Mouse (Mus musculus): ENCODE data around the gene Gm10762.
A peak's percentile ranks its signal among the peaks of the same experiment; 100 is the strongest.
"Not testable (repeated sequence)": the region's sequence is repeated elsewhere in the genome, so short reads cannot be mapped to it uniquely, and the experiment has no call there.

Gm10762 gene

DNA sequence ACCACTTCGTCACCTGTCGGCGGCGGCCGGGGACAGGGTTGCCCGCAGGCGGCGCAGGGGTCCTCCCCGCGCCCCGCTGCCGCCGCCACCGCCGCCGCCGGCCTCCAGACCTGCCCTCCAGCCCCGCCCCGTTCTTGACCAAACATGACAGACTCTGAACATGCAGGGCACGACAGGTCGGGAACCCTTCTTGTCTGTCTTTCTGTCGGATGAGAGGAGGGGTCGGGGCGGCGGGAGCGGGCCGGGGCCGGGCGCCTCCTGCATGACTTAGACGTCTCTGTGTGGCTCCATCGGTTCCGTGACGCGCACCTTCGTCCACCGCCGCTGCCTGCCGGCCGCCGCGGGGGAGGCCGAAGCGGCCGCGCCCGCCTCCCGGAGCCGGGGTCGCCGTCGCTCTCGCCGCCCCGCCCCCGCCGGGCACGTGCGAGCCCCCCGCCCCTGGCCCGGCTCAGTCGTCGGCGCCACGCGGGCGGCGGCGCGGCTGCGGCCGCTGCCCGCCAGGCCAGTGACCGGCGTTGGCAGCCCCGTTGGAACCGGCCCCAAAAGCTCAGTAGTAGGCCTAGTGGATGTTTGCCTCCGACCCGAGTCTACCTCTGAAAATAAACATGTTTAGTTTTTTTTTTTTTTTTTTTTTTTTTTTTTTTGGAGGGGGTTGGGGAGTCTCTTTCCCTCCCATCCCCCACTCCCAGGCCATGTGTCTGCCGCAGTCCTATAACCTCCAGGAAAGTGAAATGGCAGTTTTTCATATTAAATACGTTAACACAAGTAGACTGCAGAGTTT lies at the start of gene Gm10762:
Gene Gm10762, minus strand, starts transcription at position 65 of the 781 bp plus-strand sequence.
- DNase-seq (ENCODE audit: low spot score): peak; percentile 72

DNA sequence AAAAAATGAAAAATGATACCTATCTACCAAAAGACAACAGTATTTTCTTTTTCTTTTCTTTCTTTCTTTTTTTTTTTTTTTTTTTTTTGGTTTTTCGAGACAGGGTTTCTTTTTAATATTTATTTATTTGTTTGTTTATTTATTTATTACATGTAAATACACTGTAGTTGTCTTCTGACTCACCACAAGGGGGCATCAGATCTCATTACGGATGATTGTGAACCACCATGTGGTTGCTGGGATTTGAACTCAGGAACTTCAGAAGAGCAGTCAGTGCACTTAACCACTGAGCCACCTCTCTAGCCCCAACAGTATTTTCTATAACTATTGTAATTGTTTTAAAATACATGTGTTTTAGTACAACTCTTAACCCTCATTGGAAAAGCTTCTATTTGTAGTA lies 41.3 kb upstream of the Gm10762 start:
- DNase-seq (ENCODE audit: low spot score): not testable (repeated sequence)

DNA sequence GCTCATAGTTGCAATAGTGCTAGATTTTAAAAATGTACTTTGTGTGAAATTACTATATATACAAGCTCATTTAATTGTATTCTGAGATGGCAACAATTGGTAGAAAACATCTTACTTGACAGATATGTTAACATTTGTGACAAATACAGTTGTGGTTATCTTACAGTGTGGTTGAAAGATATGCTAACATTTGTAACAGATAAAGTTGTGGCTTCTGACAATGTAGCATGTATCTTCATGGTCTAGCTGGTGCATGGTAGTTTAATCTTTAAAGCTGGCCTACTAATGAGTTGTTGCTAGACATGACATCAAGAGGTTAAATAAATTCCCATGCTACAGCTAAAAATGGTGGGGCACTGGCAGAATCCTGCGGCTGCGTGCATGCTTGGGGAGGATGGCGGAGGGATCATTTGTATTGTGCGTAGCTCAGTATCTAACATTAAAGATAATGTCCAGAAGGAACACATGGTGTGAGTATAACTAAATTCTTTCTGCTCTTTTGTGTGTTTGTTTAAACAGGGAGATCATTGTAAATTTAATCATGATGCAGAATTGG lies 38.7 kb upstream of the Gm10762 start:
- DNase-seq (ENCODE audit: low spot score): no peak

DNA sequence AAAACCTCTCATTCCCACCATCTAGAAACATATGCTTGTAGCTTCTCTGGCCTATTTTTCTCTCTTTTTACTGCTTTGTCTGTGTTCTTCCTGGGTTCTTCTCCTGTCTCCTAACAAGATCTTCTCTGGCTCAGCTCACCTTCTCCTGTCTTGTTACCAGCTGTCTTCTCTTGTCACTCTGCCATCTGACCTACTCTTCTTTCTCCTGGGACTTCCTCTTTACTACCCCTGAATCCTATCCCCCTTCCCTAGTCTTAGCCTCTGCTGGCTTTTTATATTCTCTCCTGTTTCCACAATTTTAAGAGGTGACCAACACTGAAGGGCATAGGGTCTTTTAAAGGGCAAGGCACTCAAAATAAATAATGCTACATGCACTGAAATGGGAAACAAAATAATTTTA lies 37.3 kb upstream of the Gm10762 start:
- DNase-seq (ENCODE audit: low spot score): no peak

DNA sequence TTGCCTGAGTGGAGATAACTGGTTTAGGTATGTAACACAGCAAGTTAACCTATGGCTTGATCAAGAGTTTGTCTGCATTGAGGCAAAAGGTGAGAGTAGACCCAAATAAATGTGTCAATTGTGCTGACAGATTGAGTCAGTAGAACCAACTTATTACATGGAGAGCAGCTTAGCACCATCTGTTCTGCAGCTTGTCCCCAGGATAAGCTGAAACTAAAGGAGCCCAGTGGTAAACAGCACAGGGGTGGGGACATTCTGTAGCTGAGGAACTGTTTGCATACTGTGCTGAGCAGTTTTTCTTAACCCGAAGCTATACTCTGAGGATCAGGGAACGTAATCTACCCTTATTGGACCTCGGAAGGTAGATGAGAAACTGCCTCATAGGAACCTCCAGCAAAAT lies 17.2 kb upstream of the Gm10762 start:
- DNase-seq (ENCODE audit: low spot score): no peak

DNA sequence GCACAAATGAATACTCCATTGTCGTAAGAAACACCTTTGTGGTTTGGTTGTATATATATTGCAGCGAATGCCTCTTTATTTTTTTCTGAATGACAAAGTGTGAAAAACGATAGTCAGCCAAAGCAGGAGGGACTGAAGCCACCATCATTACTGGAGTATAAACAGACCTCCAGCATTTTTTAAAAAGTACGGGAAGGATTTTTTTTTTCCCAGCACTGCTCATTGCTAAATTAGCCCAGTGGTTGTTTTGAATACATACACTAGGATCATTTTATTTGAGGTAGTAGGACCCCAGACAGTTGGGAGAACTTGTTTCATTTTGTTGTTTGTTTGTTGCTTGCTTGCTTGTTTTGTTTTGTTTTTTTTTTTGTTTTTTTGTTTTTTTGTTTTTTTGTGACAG lies 8.0 kb upstream of the Gm10762 start:
- no peak for DNase-seq (ENCODE audit: low spot score)

DNA sequence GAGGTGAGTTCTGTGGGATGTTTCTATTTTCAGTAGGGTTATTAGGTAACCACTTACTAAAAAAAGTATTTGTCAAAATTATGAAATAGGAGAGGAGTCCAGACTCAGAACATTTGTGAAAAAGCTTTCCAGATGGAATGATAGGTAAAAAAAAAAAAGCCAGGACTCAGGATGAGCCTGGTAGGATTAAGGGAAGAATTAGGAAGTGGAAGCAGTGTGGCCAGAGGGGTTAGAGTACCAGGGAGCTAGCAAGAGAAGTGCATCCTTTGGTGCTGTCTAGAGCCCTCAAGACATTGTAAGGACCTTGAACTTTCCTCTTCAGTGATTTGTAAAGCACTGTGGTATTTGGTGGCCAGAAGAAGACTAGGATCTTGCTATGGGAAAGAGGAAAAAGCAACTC lies 4.8 kb upstream of the Gm10762 start:
- DNase-seq (ENCODE audit: low spot score): no peak

DNA sequence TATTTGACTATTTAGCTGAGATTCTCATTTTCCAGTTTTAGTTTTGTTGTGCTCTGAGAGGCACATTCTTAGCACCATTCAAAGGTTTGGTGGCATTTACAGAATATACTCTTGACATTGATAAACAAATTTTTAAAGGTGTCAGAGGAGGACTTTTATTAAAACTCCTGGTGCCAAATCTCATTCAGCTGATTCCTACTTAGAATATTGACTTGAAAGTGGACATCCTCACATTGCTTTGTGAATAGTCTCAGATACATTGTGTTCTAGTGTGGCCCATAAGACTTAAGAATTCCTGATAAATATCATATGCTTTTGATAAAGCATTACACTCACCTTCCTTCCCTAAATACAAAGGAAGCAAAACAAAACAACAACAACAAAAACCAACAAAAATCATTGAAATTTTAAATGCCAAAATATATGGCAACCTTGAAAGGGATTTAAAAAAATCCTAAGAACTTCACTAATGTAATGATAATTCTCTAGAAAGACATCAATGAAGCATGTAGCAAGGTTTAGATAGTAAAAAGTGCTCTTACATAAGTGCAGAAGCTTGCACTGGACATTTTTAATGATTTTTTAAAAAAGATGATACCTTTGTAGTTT lies 1.1 kb upstream of the Gm10762 start:
- no peak for DNase-seq (ENCODE audit: low spot score)

DNA sequence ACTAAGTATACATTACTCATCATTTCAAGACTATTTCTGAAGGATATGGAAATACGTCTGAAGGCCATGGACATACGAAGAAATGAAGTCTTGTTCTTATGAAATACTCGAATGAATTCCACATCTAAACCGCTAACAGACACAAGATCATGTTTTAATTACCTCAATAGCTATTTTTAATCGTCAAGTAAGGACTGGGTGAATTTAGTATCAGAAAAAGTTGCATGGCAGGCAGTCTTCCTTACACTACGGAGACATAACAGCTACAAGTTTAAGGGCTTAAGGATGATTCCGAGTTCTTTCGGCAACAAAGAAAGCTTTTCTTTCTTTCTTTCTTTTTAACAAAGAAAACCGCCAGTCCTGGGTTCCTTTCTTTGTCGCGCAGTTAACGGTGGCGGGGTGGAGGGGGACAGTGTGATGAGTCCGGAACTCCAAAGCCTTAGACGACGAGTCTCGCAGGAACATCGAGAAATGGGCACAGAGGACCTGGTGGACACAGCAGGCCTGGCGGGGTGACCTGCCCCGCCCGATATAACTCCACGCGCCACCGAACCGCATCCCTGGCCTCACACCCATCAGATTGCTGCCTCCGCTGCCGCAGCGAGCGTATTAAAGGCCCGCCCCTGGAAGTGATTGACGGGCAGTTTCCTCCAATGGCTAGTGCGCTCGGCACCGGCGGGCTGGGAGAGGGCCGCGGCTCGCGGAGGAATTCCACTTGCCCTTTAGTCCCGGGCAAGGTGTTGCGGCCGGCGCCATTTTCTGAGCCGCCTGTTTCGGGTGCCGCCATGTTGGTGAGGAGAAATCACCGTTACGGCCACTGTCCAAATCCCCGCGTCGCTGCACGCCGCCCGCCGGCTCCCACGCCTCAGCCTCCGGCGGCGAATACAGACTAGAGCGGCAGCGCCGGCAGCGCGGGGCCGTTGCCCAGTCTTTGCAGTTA lies 614 bp downstream of the Gm10762 start, which contains the start of gene Zc3h6:
Gene Zc3h6, plus strand, starts transcription at position 762 of the 940 bp plus-strand sequence.
- DNase-seq (ENCODE audit: low spot score): peak; percentile 96

DNA sequence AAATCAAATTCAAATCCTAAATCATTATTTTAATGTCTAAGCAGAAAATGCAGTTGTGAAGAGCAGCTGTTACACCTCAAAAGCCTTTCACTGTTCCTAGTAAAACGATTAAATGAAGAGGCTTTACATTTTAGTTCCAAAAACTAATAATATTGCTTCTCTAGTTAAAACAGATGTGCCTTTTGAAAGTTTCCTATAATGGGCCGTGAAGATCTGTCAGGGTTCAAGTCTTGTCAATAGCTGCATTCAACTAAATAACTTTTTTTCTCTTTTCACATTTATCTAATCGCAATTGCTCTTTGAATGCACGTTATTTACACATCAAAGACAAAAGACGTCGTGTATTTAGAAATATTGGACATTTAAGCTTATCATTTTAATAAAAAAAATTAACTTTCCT lies 1.3 kb downstream of the Gm10762 start:
- no peak for DNase-seq (ENCODE audit: low spot score)

DNA sequence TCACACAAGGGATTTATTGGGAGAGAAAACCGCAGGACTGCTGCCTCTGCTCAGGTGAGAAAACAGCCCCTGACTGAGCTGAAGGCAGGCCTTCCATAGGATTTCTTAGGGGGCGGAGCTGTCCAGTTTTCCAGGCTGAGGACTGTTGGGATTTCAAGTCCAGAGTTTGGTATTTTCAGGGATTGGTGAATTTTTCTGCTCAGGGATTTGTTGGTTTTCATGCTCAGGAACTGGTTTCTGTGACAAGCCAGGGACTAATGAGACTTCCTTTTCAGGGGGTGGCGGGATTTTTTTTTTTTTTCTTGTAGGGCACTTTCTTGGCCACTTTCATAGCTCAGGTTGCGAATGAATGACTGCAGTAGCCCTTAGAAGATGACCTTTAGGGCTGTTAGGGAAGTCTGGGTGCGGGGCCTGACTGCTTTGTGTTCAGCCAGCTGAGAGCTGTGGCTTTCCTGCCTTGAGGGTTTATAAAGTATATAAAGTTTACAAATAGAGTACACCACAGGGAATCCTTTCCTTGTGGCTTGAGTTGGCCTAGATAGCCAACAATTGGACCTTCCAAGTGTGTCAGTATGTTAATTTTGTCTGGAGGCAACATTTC lies 1.9 kb downstream of the Gm10762 start:
- no peak for DNase-seq (ENCODE audit: low spot score)

DNA sequence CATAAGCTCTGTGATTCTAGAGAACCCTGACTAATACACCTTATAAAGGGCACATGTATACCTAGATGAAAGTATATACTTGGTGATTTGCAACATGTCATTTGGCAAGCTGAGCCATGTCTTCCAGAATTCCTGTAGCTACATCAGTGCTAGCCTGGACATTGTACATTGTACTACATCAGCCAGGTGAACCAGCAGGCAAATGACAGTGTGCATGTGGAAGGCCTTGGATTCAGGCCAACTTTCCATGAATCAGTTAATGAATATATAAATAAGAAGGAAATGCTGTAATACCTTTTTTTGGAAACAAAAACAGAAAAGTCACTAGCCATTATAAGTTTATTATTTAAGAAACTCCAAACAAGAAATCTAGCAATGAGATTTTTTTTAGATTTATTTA lies 13.3 kb downstream of the Gm10762 start:
- DNase-seq (ENCODE audit: low spot score): no peak

DNA sequence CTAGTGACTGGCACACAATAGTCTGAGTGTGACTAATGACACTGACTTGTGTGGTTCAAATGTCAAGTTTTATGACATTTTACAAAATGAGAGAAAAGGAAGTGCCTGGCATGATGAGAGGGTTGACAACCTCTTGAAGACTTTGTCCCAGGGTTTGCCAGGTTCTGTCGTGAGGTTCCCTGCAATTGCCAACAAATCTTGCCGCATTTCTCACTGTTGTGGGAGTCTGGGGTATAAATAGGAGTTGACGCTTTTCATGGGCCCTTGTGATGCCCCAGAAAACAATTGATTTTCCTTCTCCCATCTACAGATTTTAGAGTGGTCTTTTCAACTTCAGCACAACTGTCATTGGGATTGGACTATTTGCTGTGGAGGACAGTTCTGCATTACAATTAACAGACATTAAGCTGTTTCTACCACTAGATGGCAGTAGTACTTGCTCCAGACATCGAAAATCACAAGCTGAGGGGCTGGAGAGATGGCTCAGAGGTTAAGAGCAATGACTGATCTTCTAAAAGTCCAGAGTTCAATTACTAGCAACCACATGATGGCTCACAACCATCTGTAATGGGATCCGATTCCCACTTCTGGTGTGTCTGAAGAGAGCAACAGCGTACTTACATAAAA lies 19.4 kb downstream of the Gm10762 start:
- no peak for DNase-seq (ENCODE audit: low spot score)

DNA sequence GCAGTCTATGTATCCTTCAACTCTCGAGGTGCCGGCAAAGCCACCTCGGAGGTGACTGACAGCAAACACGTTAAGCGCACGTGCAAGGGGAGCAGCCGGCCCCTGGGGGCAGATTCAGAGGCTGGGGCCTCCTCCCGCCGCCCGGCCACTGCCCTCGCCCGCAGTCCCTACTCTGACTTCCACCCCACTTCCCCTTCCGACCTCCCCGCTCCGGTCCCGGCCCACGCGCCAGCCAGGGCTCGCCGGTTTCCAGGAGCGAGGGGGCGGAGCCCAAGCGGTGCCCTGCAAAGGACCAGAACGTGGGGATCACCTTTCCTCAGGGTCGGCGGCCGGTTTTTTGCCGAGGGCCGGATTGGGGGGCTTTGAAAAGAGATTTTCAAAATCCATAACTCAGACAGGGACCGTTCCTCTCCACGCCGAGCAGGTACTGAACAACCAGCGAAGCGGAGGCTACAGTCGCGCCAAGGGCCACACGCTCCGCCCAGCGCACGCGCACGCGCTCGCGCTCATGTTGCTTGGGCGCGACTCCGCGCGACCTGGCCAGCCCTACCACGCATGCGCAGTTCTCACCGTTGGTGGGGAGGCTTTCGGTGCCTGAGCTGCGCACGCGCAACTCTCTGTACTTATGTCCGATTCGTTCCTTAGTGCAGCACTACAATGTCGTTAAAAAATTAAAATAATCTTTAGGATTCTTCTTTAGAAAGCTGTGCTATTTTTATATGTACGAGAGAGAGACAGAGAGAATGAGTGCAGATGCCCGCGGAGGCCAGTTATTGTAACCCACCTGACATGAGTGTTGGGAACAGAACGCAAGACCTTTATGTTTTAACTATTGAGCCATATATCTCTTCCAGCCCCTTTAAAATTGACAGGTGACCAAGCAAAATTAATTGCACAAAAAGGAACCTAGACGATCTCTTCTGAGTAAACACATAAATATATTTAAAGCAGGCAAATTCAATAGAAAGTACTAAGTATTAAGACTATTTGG lies 23.7 kb downstream of the Gm10762 start, which contains the start of gene Zc3h8:
Gene Zc3h8, minus strand, starts transcription at position 540 of the 991 bp plus-strand sequence.
- peak; percentile 93 for DNase-seq (ENCODE audit: low spot score)

DNA sequence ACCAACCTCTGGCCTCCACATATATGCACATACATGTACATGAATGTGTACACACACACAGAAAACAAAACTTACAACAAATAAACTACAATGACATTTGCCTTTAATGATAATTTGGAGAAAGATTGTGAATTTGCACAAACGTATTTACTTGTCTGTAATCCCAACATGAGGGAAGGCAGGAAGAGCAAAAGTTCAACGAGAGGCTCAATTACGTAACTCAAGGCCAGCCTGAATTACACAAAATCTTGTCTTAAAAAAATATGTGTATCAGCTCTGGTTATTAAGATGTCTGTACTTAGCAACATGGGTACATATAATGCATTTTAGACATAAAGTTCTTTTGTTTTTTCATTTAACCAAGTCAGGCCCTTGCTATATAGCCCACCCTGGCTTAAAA lies 31.3 kb downstream of the Gm10762 start:
- no peak for DNase-seq (ENCODE audit: low spot score)

DNA sequence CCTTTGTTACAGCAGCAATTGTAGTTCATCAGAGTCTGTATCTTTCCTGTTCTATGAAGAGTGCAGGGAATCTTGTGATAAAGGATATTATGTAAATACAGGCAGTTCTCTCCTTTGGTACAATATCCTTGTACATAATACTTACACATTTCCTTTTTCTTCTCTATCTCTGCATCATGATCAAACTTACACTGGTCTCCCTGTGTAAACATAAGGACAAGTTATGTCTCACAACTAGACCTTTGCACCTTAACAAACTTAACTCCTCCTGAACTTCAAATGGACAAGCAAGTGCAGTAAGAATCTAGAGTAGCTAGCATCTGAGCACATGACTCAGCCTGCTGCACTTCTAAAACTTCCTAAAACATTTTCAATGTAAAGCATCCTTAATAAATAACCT lies 36.8 kb downstream of the Gm10762 start:
- DNase-seq (ENCODE audit: low spot score): no peak

DNA sequence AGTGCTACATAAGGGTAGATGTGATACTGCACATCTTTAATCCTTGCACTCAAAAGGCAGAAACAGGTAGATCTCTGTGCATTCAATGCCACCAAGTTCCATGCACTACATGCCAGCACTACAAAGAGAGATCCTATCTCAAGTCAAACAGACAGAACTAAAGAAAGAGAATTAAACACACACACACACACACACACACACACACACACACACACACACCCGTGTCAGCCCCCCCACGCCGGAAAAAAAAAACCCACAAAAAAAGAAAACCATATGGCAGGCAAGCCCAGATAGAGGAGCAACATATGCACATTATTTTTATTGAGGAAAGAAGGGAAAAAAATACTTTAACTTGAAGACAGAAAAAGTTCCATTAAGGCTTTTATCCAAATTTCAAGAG lies 39.1 kb downstream of the Gm10762 start:
- DNase-seq (ENCODE audit: low spot score): no peak

DNA sequence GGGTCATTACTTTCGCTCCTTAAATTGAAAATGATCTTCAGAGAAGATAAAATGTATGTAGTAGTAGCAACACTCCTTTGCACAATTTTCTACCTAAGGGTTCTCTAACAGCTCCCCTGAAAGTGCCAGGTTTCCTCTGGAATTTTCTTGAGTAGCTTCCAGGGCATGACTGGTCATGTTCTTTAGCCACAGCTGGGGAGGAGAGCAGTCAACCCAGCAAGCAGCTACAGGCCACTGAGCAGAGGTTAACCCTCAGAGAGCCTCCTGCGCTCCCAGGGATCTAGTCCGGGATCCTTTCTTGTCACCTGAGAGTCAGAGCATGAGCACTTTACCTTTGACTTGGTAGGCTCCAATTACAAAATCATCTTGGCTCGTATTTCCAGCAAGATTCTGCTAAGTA lies 42.7 kb downstream of the Gm10762 start:
- no peak for DNase-seq (ENCODE audit: low spot score)
